Mouse (Mus musculus) gastrocnemius, adult 8-10 months (tissue): ENCODE measurements around the gene Tas2r125. TPM values are rescaled to one million over a fixed set of nuclear protein-coding genes. Genes with fewer than 3 reads are reported as not detected.
"Not testable (repeated sequence)": the region's sequence is repeated elsewhere in the genome, so short reads cannot be mapped to it uniquely, and the experiment has no call there.

ENCODE experiments used
- DNase-seq, 2 experiments: peaks; one replicate each; pipeline ENCODE4 v3.0.0; 2022; ENCODE audit warnings: low spot score in 2 of 2
- total RNA-seq, 4 experiments: library from RNA; stranded (reverse); gene quantifications; 2 replicates each; pipeline ENCODE4 v1.2.4; 2022

Tas2r125 gene
- not detected for total RNA-seq

- DNase-seq = no peak
Measured at GRCm38 (mm10) chr6:132909351-132909750, at the start of gene Tas2r125. Gene Tas2r125, plus strand, starts transcription at chr6:132909651.

- no peak for DNase-seq
Measured at GRCm38 (mm10) chr6:132867708-132868107, 41.7 kb upstream of the Tas2r125 start, which contains the start of gene Tas2r110. Gene Tas2r110, plus strand, starts transcription at chr6:132868008.

DNA sequence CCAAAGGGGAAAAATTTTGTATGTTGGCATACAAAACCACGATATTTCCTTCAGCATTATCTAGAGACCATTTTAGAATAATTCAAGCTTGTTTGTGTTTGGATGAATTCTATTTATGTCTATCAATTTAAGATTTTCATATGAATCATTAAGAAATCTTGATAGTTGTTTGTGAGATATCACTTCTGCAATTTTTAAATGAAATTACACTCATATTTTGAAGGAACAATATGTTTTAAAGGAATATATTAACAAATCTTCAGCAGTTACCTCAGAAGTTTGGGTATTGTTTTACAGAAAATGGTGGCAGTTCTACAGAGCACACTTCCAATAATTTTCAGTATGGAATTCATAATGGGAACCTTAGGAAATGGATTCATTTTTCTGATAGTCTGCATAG is 16.7 kb upstream of the Tas2r125 start, which contains the start of gene Tas2r113:
Gene Tas2r113, plus strand, starts transcription at position 301 of the 400 bp plus-strand sequence.
- no peak for DNase-seq

- not testable (repeated sequence) for DNase-seq
Measured at GRCm38 (mm10) chr6:132941376-132941775, 31.9 kb downstream of the Tas2r125 start.

- DNase-seq = no peak
Measured at GRCm38 (mm10) chr6:132950802-132951201, 41.4 kb downstream of the Tas2r125 start, which contains the start of gene Tas2r129. Gene Tas2r129, plus strand, starts transcription at chr6:132951102.

DNA sequence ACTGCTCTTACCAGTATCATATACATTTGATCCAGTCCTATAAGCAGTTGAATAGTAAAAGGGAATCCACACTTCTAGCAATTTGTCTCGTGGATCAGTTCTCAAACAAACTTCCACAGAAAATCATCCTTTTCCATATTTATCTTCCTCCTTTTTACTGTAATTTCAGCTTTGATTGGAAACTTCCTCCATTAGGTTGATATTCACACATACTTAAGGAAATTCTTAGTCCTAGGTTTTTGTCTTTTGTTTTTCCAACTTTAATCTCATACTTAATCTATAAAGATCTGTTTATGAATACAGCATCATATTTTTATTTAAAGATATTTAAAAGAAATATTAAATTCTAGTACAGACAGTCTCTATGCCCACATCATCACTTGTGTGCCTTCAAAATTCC is 48.4 kb downstream of the Tas2r125 start, which contains the start of gene Tas2r131:
Gene Tas2r131, minus strand, starts transcription at position 101 of the 400 bp plus-strand sequence.
- no peak for DNase-seq

Other genes starting within 250 kb of the Tas2r125 start
- not detected for gene Tas2r121, start 208.6 kb upstream of the Tas2r125 start, total RNA-seq
- gene Tas2r122, start 197.7 kb upstream of the Tas2r125 start, total RNA-seq = not detected
- gene Tas2r115, start 171.6 kb upstream of the Tas2r125 start, total RNA-seq = not detected
- gene Tas2r124, start 154.9 kb upstream of the Tas2r125 start, total RNA-seq = not detected
- not detected for gene Tas2r102, start 147.5 kb upstream of the Tas2r125 start, total RNA-seq
- gene Tas2r136, start 131.5 kb upstream of the Tas2r125 start, total RNA-seq = not detected
- gene Tas2r117, start 106.8 kb upstream of the Tas2r125 start, total RNA-seq = not detected
- not detected for gene Tas2r123, start 62.5 kb upstream of the Tas2r125 start, total RNA-seq
- gene Tas2r116, start 54.2 kb upstream of the Tas2r125 start, total RNA-seq = not detected
- gene Tas2r110, start 41.6 kb upstream of the Tas2r125 start, total RNA-seq = not detected
- gene Tas2r113, start 16.6 kb upstream of the Tas2r125 start, total RNA-seq = not detected
- not detected for gene Tas2r129, start 41.5 kb downstream of the Tas2r125 start, total RNA-seq
- gene Tas2r131, start 48.3 kb downstream of the Tas2r125 start, total RNA-seq = not detected
- not detected for gene Tas2r109, start 71.3 kb downstream of the Tas2r125 start, total RNA-seq
- not detected for gene Tas2r103, start 127.5 kb downstream of the Tas2r125 start, total RNA-seq
- gene Tas2r140, start 146.2 kb downstream of the Tas2r125 start, total RNA-seq = not detected
- gene Smim10l1, start 195.3 kb downstream of the Tas2r125 start, total RNA-seq = 100 to 1,000 TPM; 133 to 162 (median 145) TPM